Mouse (Mus musculus) MEL (cell line): ENCODE measurements around the gene Avpr2.

ENCODE experiments used
- KAT2A ChIP-seq: conservative IDR thresholded peaks from 2 replicates; pipeline ENCODE4 v1.6.1; 2012; ENCODE audit warnings: low read depth, low read length, improper control_type of control experiment, inconsistent platforms
- MYC ChIP-seq: IDR thresholded peaks from 2 replicates; pipeline ENCODE4 v1.6.1; 2011; ENCODE audit warnings: low read depth, mild to moderate bottlenecking, low read length, improper control_type of control experiment, moderate library complexity
- POLR2A ChIP-seq, 2 experiments: IDR thresholded peaks; 2 replicates each; pipeline ENCODE4 v1.6.1; 2011 to 2012; ENCODE audit warnings: low read length in 2 of 2, mild to moderate bottlenecking in 2 of 2, control low read depth in 1 of 2, improper control_type of control experiment in 1 of 2, low read depth in 1 of 2, moderate library complexity in 1 of 2; ENCODE audit not compliant: control insufficient read depth in 1 of 2, insufficient read depth in 1 of 2, poor library complexity in 1 of 2
- RAD21 ChIP-seq: IDR thresholded peaks from 2 replicates; pipeline ENCODE4 v1.6.1; 2011; ENCODE audit warnings: mild to moderate bottlenecking, low read depth, low read length, improper control_type of control experiment

DNA sequence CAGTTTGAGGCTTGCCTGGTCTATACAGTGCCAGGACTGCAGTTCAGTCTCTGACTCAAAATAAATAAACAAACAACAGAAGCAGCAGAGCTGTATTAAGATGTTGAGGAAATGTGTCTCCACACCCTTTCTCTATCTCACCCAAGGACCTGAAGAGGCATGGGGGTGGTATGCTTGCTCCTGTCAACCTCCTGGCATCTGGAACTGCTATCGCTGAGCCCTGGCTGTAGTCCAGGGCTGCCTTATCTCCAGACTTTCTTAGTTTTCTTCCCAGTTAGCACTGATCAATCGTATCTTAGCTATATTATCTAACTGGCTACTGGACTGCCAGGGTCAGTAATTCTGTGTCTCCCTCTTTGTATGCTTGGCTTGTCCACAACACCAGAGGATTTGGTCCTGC, 50.0 kb downstream of the Avpr2 start:
- no peak for TF ChIP-seq RAD21
- no peak for TF ChIP-seq KAT2A
- TF ChIP-seq POLR2A (IDR thresholded peaks at IDR 0.05; ENCODE audit: control insufficient read depth in 1 of 2, insufficient read depth in 1 of 2, low read depth in 1 of 2, low read length in 2 of 2, poor library complexity in 1 of 2), result no peak
- TF ChIP-seq MYC, result no peak
